Mouse (Mus musculus): ENCODE results near the gene Wwp2. TPM values are rescaled to one million over a fixed set of nuclear protein-coding genes. Genes with fewer than 3 reads are reported as not detected.

Gene Wwp2
- total and polyA plus RNA-seq, 3 experiments: 21.8 to 31.5 TPM; not detected in 1

GRCm38 (mm10) chr8:107603026-107603425, 166.9 kb downstream of the Wwp2 start:
- no peaks in the 10 kb centered on the region for H3K9me3 ChIP-seq (replicated peaks; ENCODE audit: insufficient read depth, low read length)
- no peaks in the 10 kb centered on the region for H3K79me2 ChIP-seq (ENCODE audit: control insufficient read depth, insufficient read depth, low read length, poor library complexity)
- H3K9ac ChIP-seq (ENCODE audit: control insufficient read depth, low read depth, low read length, poor library complexity, severe bottlenecking): no peak overlapping the region
- H3K36me3 ChIP-seq (ENCODE audit: control insufficient read depth in 1 of 2, insufficient read depth in 2 of 2, low read length in 2 of 2): no peaks in the 10 kb centered on the region
- H3K4me3 ChIP-seq (ENCODE audit: control insufficient read depth in 1 of 2, insufficient read depth in 1 of 2, low read depth in 2 of 2, low read length in 2 of 2): no peak overlapping the region
- no peaks in the 10 kb centered on the region for H3K27me3 ChIP-seq (ENCODE audit: control insufficient read depth in 1 of 2, insufficient read depth in 2 of 2, low read length in 2 of 2)
- peak; percentile 99 for TF ChIP-seq RAD21 (IDR thresholded peaks at IDR 0.05; ENCODE audit: low read depth, low read length)
- no peak for TF ChIP-seq UBTF (IDR thresholded peaks at IDR 0.05; ENCODE audit: borderline replicate concordance, insufficient read depth, low read depth, low read length)
- TF ChIP-seq CTCF (IDR thresholded peaks at IDR 0.05 in 2 of 3, conservative IDR thresholded peaks at IDR 0.05 in 1 of 3; ENCODE audit: control insufficient read depth in 1 of 3, insufficient read depth in 1 of 3, low read depth in 2 of 3, low read length in 3 of 3, poor library complexity in 1 of 3, severe bottlenecking in 1 of 3): peak; percentile 64 to 85 (median 81)
- peak; percentile 78 for TF ChIP-seq SMC3 (IDR thresholded peaks at IDR 0.05; ENCODE audit: low read depth, low read length)
- TF ChIP-seq MAZ (IDR thresholded peaks at IDR 0.05; ENCODE audit: low read depth, low read length): no peak
- TF ChIP-seq ZNF384 (IDR thresholded peaks at IDR 0.05; ENCODE audit: low read depth, low read length): peak; percentile 96
- peak; percentile 78 for TF ChIP-seq ZC3H11A (IDR thresholded peaks at IDR 0.05; ENCODE audit: low read depth, low read length)
- DNase-seq (ENCODE audit: low read depth, low spot score): peak; percentile 73
- no peaks in the 10 kb centered on the region for H3K4me1 ChIP-seq (ENCODE audit: control insufficient read depth in 1 of 2, insufficient read depth in 2 of 2, low read length in 2 of 2)
- no peak overlapping the region for H3K27ac ChIP-seq (ENCODE audit: control insufficient read depth, low read depth, low read length)

Other genes starting within 250 kb of the Wwp2 start
- 4.2 and 5.1 TPM in 2 replicates for gene Nfat5, start 142.9 kb upstream of the Wwp2 start, total RNA-seq (2012; rRNA removed)
- gene Nfat5, start 142.9 kb upstream of the Wwp2 start, polyA plus RNA-seq (2012; ENCODE audit: insufficient read depth in 1 of 2, insufficient read length in 2 of 2, low read depth in 1 of 2, low replicate concordance in 2 of 2, missing spikeins in 1 of 2): 10 to 100 TPM in 1 of 2 experiments, not detected in 1; 11.3 TPM
- gene Nqo1, start 33.2 kb upstream of the Wwp2 start, total RNA-seq (2012; rRNA removed): 8.0 and 8.8 TPM in 2 replicates
- 1 to 10 TPM in 1 of 2 experiments, not detected in 1; 8.8 TPM for gene Nqo1, start 33.2 kb upstream of the Wwp2 start, polyA plus RNA-seq (2012; ENCODE audit: insufficient read depth in 1 of 2, insufficient read length in 2 of 2, low read depth in 1 of 2, low replicate concordance in 2 of 2, missing spikeins in 1 of 2)
- gene Nob1, start 11.3 kb upstream of the Wwp2 start, total RNA-seq (2012; rRNA removed): 110 and 125 TPM in 2 replicates
- gene Nob1, start 11.3 kb upstream of the Wwp2 start, polyA plus RNA-seq (2012; ENCODE audit: insufficient read depth in 1 of 2, insufficient read length in 2 of 2, low read depth in 1 of 2, low replicate concordance in 2 of 2, missing spikeins in 1 of 2): 100 to 1,000 TPM; 144 to 200 TPM
- 200 and 205 TPM in 2 replicates for gene Psmd7, start 152.1 kb downstream of the Wwp2 start, total RNA-seq (2012; rRNA removed)
- gene Psmd7, start 152.1 kb downstream of the Wwp2 start, polyA plus RNA-seq (2012; ENCODE audit: insufficient read depth in 1 of 2, insufficient read length in 2 of 2, low read depth in 1 of 2, low replicate concordance in 2 of 2, missing spikeins in 1 of 2): 100 to 1,000 TPM; 186 to 403 TPM

Measured in MEL (cell line).